Mouse (Mus musculus) ZHBTc4 (cell line): ENCODE results near the gene Commd1.

ENCODE experiments used
- DNase-seq: peaks from one replicate; pipeline ENCODE4 v3.0.0-alpha.2; 2011; ENCODE audit warnings: low read depth, low spot score

The Commd1 gene

DNA sequence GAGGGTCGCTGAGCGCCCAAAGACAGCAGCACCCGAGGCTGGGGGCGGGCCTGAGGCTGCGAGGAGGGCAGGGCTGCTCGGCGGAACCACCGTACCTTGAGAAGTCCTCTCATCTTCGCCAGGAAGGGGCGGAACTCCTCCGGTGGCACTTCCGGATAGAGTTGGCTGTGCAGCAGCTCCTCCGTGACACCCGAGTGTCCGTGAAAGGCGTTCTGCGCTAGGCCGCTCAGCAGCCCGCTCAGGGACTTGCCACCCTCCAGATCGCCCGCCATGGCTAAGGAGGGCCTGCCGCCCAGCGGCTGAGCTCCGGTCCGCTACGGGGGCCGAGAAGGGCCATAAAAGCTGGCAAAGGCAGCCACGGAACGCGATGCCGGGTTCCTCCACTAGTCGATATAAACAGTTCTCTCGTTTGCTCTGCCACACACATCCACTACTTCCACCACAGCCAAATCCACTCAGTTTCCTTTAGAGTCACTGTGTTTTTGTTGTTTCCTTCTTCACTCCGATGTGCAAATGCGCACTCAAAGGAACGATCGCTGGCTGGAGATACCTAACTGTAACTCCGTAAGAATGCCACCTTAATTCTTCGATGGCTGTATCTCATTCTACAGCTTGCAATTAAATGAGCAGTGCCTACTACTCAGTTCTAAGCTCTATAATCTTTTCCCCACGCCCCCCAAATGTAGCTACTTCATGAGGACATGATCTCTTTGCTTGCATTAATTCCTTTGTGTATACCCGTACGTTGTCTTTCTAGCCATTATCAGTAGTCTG, at the start of gene Commd1, which contains the start of gene Gm28048:
Commd1 (minus strand) TSS at position 399 of the 774 bp plus-strand sequence.
Gm28048 (minus strand) TSS at position 107 of the 774 bp plus-strand sequence.
- peak; percentile 96 for DNase-seq

- DNase-seq = no peak
These were observed 47.2 kb upstream of the Commd1 start for GRCm38 (mm10) chr11:23029399-23029798.

DNA sequence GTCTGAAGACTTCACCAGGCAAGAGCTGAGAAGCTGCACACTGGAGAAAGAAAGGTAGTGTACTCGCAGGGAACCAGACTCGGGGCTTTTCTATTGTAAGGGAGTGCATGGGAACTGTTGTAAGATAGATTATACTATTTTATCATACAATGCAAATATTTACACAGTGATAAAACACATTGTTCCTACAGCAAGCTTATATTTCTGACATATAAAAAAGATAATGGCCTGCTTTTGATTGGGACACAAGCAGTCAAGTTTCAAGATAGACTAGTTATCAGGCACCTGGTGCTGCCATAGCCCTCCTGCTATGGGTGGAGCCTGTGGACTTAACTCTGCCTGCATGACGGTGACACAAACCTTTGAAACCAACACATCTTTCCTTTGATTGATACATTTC, 46.8 kb upstream of the Commd1 start:
- no peak for DNase-seq

DNA sequence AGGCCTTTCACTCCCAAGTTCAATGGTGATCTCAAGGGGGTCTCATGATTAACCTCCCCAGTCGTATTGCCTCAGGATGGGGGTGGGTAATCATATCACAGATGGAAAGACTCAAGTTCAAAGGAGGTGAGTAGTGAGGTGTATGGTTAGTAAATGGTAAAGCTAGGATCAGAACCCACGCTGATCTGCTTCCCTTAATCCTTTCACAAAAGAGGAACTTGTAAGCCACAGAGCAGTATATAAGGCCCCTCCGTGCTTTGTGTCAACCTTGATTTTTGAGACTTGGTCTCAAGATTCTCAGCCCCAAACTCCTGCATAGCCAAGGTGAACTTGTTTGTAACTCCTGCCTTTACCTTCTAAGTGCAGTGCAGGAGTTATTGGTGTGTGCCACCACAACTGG, 42.0 kb upstream of the Commd1 start:
- DNase-seq = no peak

- DNase-seq = no peak
These were observed 41.0 kb upstream of the Commd1 start for GRCm38 (mm10) chr11:23023155-23023554.

- no peak for DNase-seq
These were observed 38.7 kb upstream of the Commd1 start for GRCm38 (mm10) chr11:23020841-23021240.

- DNase-seq = peak; percentile 22
These were observed 38.1 kb upstream of the Commd1 start for GRCm38 (mm10) chr11:23020116-23020770.

DNA sequence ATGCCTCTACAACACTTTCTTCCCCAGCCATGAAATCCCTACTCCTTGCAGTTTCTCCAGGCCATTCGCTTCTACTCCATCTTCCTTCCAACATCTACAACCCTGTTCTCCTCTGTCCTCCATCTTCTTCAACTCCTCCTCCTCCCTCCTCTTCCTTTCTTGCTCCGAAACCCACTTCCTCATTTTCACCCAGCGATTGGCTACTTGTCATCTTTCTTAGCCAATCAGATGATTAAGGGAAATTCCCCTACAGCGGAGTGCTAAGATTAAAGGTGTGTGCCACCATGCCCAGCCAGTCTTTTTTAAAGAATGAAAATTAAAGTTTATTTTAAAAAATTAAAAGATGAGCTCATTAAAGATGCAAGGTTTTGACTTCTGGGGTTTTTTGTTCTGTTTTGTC, 35.8 kb upstream of the Commd1 start:
- DNase-seq = no peak

- no peak for DNase-seq
These were observed 32.8 kb upstream of the Commd1 start for GRCm38 (mm10) chr11:23014996-23015395.

- peak; percentile 80 for DNase-seq
These were observed 31.6 kb upstream of the Commd1 start for GRCm38 (mm10) chr11:23013580-23014294.

GRCm38 (mm10) chr11:23013096-23013495, 30.9 kb upstream of the Commd1 start:
- no peak for DNase-seq

DNA sequence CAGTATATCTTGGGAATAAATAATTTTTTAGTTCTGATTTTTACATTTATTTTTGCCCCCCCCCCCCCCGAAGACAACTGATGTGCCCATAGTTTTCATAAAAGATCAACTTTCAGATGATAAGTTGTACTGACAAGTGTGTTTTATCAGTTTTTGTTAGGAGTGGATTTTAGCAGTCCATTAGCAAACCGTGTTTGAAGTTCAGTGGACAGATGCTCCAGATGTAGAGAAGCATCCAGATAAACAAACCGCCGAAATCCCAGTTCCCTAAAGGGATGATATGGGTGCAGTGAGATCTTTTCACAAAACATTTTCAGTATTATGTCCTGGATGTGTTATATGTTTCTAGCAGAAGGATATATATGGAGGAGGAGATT, 26.6 kb upstream of the Commd1 start:
- no peak for DNase-seq

GRCm38 (mm10) chr11:23008181-23008823, 26.1 kb upstream of the Commd1 start:
- DNase-seq = peak; percentile 97

DNA sequence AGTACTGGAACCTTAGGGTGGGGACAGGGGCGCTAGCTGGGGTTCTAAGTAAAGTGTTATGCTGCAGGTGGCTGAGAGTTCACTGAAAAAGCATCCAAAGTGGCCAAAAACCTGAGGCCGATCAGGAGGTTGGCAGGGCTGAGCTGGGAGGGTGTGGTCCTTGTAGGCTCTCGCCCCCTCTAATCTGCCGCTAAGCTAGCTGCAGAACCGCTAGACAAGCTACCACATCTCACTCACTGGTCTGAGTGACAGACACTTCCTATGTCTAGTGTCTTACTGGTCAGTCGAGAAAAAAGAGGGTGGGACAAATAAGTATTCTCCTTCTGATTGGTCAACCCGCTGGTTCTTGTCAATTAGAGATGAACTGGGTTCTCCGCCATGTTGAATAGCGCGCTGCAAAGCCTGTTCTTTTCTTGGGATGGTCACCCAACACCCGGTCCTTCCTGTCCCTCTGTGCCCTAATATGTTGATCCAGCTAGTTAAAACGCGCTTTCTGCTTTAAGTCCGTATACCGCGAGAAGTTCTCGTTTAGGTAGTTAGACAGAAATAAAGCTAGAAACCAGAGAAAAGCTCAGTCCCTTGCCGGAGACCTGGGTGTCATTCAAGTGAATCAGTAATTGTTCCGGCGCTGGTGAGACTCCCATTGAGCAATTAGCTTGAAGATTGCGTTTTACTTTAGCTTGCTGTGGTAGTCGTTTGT, 25.4 kb upstream of the Commd1 start, which contains the start of gene Fam161a:
Fam161a (plus strand) TSS at position 51 of the 700 bp plus-strand sequence.
- peak; percentile 95 for DNase-seq

- DNase-seq = no peak
These were observed 24.9 kb upstream of the Commd1 start for GRCm38 (mm10) chr11:23007166-23007480.

GRCm38 (mm10) chr11:23005276-23005675, 23.1 kb upstream of the Commd1 start:
- no peak for DNase-seq

DNA sequence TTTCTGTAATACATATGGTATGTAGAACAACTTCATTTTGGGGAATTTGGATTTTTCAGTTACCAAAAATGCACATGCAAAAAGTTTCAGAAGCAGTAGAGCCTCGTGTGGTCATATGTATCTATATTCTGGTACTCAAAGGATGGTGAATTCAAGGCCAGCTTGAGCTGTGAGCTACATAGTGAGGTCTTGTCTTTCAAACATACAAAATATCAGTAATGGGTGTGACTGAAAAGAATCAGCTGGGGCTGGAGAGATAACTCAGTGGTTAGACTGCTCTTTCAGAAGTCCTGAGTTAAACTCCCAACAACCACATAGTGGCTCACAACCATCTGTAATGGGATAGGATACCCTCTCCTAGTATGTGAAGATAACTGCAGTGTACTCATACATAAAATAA, 16.1 kb upstream of the Commd1 start:
- DNase-seq = no peak

GRCm38 (mm10) chr11:22995461-22995860, 13.3 kb upstream of the Commd1 start:
- no peak for DNase-seq

DNA sequence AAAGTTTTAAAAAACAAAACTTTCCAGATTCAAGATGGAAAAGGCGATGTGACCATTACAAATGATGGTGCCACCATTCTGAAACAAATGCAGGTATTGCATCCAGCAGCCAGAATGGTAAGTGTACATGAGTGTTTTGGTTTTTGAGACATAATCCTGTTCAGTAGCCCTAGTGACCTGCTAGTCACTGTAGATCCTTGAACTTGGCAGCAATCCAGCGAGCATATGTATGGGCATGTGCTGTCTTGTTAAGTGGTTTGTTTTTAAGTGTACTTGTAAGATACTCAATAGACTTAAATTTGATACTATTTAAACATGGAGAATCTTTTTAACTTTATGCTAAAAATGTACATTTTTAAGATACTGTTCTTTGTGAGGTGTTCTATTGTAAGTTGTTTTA, 12.1 kb upstream of the Commd1 start:
- DNase-seq = no peak

DNA sequence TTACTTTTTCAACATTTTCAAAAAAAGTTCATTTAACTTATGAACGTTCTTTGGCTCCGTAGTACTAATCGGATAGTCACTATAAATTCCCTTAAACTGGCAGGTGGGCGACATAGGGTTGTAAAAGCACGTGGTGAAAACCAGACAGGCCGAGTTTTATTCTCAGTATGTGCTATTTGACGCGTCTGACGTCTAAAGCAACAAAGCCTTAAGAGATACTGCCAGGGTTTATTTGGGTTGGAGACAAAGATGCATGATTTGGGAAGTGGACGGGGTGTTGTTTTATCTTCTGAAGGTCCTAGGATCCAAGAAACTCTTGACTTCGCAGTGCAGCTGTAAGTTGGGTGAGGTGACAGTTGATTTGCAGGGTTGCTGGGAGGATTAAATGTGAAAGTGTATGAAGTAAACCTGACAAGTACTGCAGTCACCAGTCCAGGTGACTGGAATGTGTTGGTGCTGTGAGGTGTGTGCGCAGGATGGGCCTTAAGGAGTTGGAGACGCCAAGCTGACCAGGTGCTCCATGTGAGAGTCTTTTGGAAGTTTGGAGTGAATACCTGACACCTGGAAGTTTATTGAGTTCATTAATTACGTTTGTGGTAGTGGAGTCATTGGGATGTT, 9.1 kb upstream of the Commd1 start:
- peak; percentile 32 for DNase-seq
